Mouse (Mus musculus): ENCODE measurements around the gene Me3. TPM values are rescaled to one million over a fixed set of nuclear protein-coding genes. Genes with fewer than 3 reads are reported as not detected.

Me3 gene
- polyA plus RNA-seq, 1 experiment from 2014 or later: 0.17 TPM

GRCm38 (mm10) chr7:89769106-89769896 lies 137.1 kb downstream of the Me3 start:
- no peak overlapping the region for H3K27ac ChIP-seq
- H3K4me1 ChIP-seq: no peaks in the 10 kb centered on the region
- H3K4me3 ChIP-seq: no peak overlapping the region
- WGBS (ENCODE audit: insufficient replicate concordance): 43% methylated on average over 9 of the region's 9 CpGs
- H3K36me3 ChIP-seq: no peaks in the 10 kb centered on the region
- no peaks in the 10 kb centered on the region for H3K27me3 ChIP-seq (replicated peaks)
- H3K9me3 ChIP-seq (replicated peaks): no peaks in the 10 kb centered on the region
- ATAC-seq: no peak
- no peak overlapping the region for H3K4me2 ChIP-seq
- H3K9ac ChIP-seq: no peak overlapping the region

- no peak overlapping the region for H3K4me2 ChIP-seq
- no peaks in the 10 kb centered on the region for H3K4me1 ChIP-seq
- H3K27ac ChIP-seq: no peak overlapping the region
- no peaks in the 10 kb centered on the region for H3K9me3 ChIP-seq (replicated peaks)
- WGBS (ENCODE audit: insufficient replicate concordance): 62% methylated on average over 6 of the region's 6 CpGs
- no peak for ATAC-seq
- no peak overlapping the region for H3K4me3 ChIP-seq
- no peaks in the 10 kb centered on the region for H3K36me3 ChIP-seq
- H3K27me3 ChIP-seq (replicated peaks): no peaks in the 10 kb centered on the region
- no peak overlapping the region for H3K9ac ChIP-seq
These were observed 137.8 kb downstream of the Me3 start for GRCm38 (mm10) chr7:89770021-89770420.

- WGBS (ENCODE audit: insufficient replicate concordance): 77% methylated on average over 5 of the region's 5 CpGs
- Histone ChIP-seq H3K4me2 (no peak overlapping the region), H3K9me3 (replicated peaks) (no peaks in the 10 kb centered on the region), H3K4me3 (no peak overlapping the region), H3K9ac (no peak overlapping the region), H3K27ac (no peak overlapping the region), H3K36me3 (no peaks in the 10 kb centered on the region), H3K27me3 (replicated peaks) (no peaks in the 10 kb centered on the region), H3K4me1 (no peaks in the 10 kb centered on the region)
- ATAC-seq: no peak
These were observed 140.7 kb downstream of the Me3 start for GRCm38 (mm10) chr7:89772906-89773305.

- Histone ChIP-seq H3K9me3 (replicated peaks) (no peaks in the 10 kb centered on the region), H3K27me3 (replicated peaks) (no peaks in the 10 kb centered on the region), H3K4me2 (no peak overlapping the region), H3K27ac (no peak overlapping the region), H3K36me3 (no peaks in the 10 kb centered on the region), H3K4me1 (no peaks in the 10 kb centered on the region), H3K9ac (no peak overlapping the region), H3K4me3 (no peak overlapping the region)
- ATAC-seq: no peak
- WGBS (ENCODE audit: insufficient replicate concordance): 43% methylated on average over 3 of the region's 3 CpGs
These were observed 141.2 kb downstream of the Me3 start for GRCm38 (mm10) chr7:89773352-89773921.

- Histone ChIP-seq H3K4me2 (no peak overlapping the region), H3K9me3 (replicated peaks) (no peaks in the 10 kb centered on the region), H3K27ac (no peak overlapping the region), H3K9ac (no peak overlapping the region), H3K4me3 (no peak overlapping the region), H3K36me3 (no peaks in the 10 kb centered on the region), H3K27me3 (replicated peaks) (no peaks in the 10 kb centered on the region), H3K4me1 (no peaks in the 10 kb centered on the region)
- ATAC-seq: no peak
- WGBS (ENCODE audit: insufficient replicate concordance): 28% methylated on average over 2 of the region's 2 CpGs
These were observed 141.7 kb downstream of the Me3 start for GRCm38 (mm10) chr7:89773926-89774325.

GRCm38 (mm10) chr7:89775848-89776247 lies 143.7 kb downstream of the Me3 start:
- Histone ChIP-seq H3K4me3 (no peak overlapping the region), H3K9me3 (replicated peaks) (no peaks in the 10 kb centered on the region), H3K36me3 (no peaks in the 10 kb centered on the region), H3K27me3 (replicated peaks) (no peaks in the 10 kb centered on the region), H3K9ac (no peak overlapping the region), H3K4me2 (no peak overlapping the region), H3K27ac (no peak overlapping the region), H3K4me1 (no peaks in the 10 kb centered on the region)
- ATAC-seq: no peak
- 91% methylated on average over 2 of the region's 2 CpGs for WGBS (ENCODE audit: insufficient replicate concordance)

GRCm38 (mm10) chr7:89781391-89781790 lies 149.2 kb downstream of the Me3 start:
- Histone ChIP-seq H3K9ac (no peak overlapping the region), H3K27me3 (replicated peaks) (no peaks in the 10 kb centered on the region), H3K4me2 (no peak overlapping the region), H3K4me3 (no peak overlapping the region), H3K36me3 (no peaks in the 10 kb centered on the region), H3K9me3 (replicated peaks) (no peaks in the 10 kb centered on the region), H3K4me1 (no peaks in the 10 kb centered on the region), H3K27ac (no peak overlapping the region)
- no peak for ATAC-seq
- WGBS (ENCODE audit: insufficient replicate concordance): 38% methylated on average over 1 of the region's 1 CpGs

- Histone ChIP-seq H3K4me2 (no peak overlapping the region), H3K36me3 (no peaks in the 10 kb centered on the region), H3K9me3 (replicated peaks) (no peaks in the 10 kb centered on the region), H3K27ac (no peak overlapping the region), H3K27me3 (replicated peaks) (no peaks in the 10 kb centered on the region), H3K4me1 (no peaks in the 10 kb centered on the region), H3K9ac (no peak overlapping the region), H3K4me3 (no peak overlapping the region)
- no peak for ATAC-seq
- 74% methylated on average over 7 of the region's 7 CpGs for WGBS (ENCODE audit: insufficient replicate concordance)
These were observed 155.5 kb downstream of the Me3 start for GRCm38 (mm10) chr7:89787735-89788134.

- Histone ChIP-seq H3K36me3 (no peaks in the 10 kb centered on the region), H3K4me3 (no peak overlapping the region), H3K27ac (no peak overlapping the region), H3K4me2 (no peak overlapping the region), H3K4me1 (no peaks in the 10 kb centered on the region), H3K9me3 (replicated peaks) (no peaks in the 10 kb centered on the region), H3K27me3 (replicated peaks) (no peaks in the 10 kb centered on the region), H3K9ac (no peak overlapping the region)
- 59% methylated on average over 1 of the region's 1 CpGs for WGBS (ENCODE audit: insufficient replicate concordance)
- ATAC-seq: no peak
These were observed 160.4 kb downstream of the Me3 start for GRCm38 (mm10) chr7:89792576-89792975.

- Histone ChIP-seq H3K27me3 (replicated peaks) (no peaks in the 10 kb centered on the region), H3K4me2 (no peak overlapping the region), H3K4me1 (no peaks in the 10 kb centered on the region), H3K9ac (no peak overlapping the region), H3K9me3 (replicated peaks) (no peaks in the 10 kb centered on the region), H3K27ac (no peak overlapping the region), H3K36me3 (no peaks in the 10 kb centered on the region), H3K4me3 (no peak overlapping the region)
- WGBS (ENCODE audit: insufficient replicate concordance): 46% methylated on average over 3 of the region's 3 CpGs
- no peak for ATAC-seq
These were observed 163.2 kb downstream of the Me3 start for GRCm38 (mm10) chr7:89795366-89795765.

GRCm38 (mm10) chr7:89796351-89796801 lies 164.2 kb downstream of the Me3 start:
- Histone ChIP-seq H3K36me3 (no peaks in the 10 kb centered on the region), H3K27me3 (replicated peaks) (no peaks in the 10 kb centered on the region), H3K27ac (no peak overlapping the region), H3K9me3 (replicated peaks) (no peaks in the 10 kb centered on the region), H3K4me2 (no peak overlapping the region), H3K4me1 (no peaks in the 10 kb centered on the region), H3K9ac (no peak overlapping the region), H3K4me3 (no peak overlapping the region)
- WGBS (ENCODE audit: insufficient replicate concordance): 33% methylated on average over 6 of the region's 6 CpGs
- ATAC-seq: no peak

GRCm38 (mm10) chr7:89798358-89799020 lies 166.3 kb downstream of the Me3 start:
- Histone ChIP-seq H3K9ac (no peak overlapping the region), H3K4me3 (no peak overlapping the region), H3K36me3 (no peaks in the 10 kb centered on the region), H3K27ac (no peak overlapping the region), H3K4me2 (no peak overlapping the region), H3K27me3 (replicated peaks) (no peaks in the 10 kb centered on the region), H3K4me1 (no peaks in the 10 kb centered on the region), H3K9me3 (replicated peaks) (no peaks in the 10 kb centered on the region)
- 53% methylated on average over 8 of the region's 8 CpGs for WGBS (ENCODE audit: insufficient replicate concordance)
- no peak for ATAC-seq

Measured in liver, embryonic 12.5 days (tissue).